Mouse (Mus musculus) myocyte (in vitro differentiated cells): Measurements from ENCODE around the gene Smox.

Source experiments
- CEBPB ChIP-seq: IDR thresholded peaks from 2 replicates; pipeline ENCODE4 v1.6.1; 2011; ENCODE audit warnings: mild to moderate bottlenecking, moderate library complexity; ENCODE audit not compliant: poor library complexity, insufficient read depth, severe bottlenecking
- E2F4 ChIP-seq: IDR thresholded peaks from one replicate; pipeline ENCODE4 v1.6.1; 2011; ENCODE audit warnings: mild to moderate bottlenecking, control low read depth, moderate library complexity; ENCODE audit not compliant: insufficient read depth
- MAX ChIP-seq: IDR thresholded peaks from one replicate; pipeline ENCODE4 v1.6.1; 2011; ENCODE audit warnings: low read depth, mild to moderate bottlenecking, control low read depth
- POLR2A ChIP-seq: IDR thresholded peaks from one replicate; pipeline ENCODE4 v1.6.1; 2011; ENCODE audit warnings: low read depth, mild to moderate bottlenecking, control low read depth, moderate library complexity; ENCODE audit not compliant: insufficient read length
- POLR2AphosphoS2 ChIP-seq: IDR thresholded peaks from one replicate; pipeline ENCODE4 v1.6.1; 2011; ENCODE audit warnings: low read depth, control low read depth; ENCODE audit not compliant: insufficient read length
- REST ChIP-seq: IDR thresholded peaks from one replicate; pipeline ENCODE4 v1.6.1; 2011; ENCODE audit warnings: mild to moderate bottlenecking, control low read depth, moderate library complexity; ENCODE audit not compliant: insufficient read depth, insufficient read length

- TF ChIP-seq REST (no peak), POLR2A (no peak), MAX (no peak), E2F4 (no peak), POLR2AphosphoS2 (no peak), CEBPB (no peak)
Observed at GRCm38 (mm10) chr2:131518790-131519189, 27.5 kb downstream of the Smox start.
